Mouse (Mus musculus) ES-Bruce4 (cell line): ENCODE data around the gene Rhobtb3.

ENCODE experiments used
- CTCF ChIP-seq: IDR thresholded peaks from one replicate; pipeline ENCODE4 v1.8.1; 2011; ENCODE audit warnings: low read depth, low read length
- EP300 ChIP-seq: IDR thresholded peaks from 2 replicates; pipeline ENCODE4 v1.6.1; 2011; ENCODE audit warnings: low read depth, low read length; ENCODE audit not compliant: insufficient read depth
- POLR2A ChIP-seq: IDR thresholded peaks from one replicate; pipeline ENCODE4 v1.8.1; 2011; ENCODE audit warnings: low read length; ENCODE audit not compliant: insufficient read depth

DNA sequence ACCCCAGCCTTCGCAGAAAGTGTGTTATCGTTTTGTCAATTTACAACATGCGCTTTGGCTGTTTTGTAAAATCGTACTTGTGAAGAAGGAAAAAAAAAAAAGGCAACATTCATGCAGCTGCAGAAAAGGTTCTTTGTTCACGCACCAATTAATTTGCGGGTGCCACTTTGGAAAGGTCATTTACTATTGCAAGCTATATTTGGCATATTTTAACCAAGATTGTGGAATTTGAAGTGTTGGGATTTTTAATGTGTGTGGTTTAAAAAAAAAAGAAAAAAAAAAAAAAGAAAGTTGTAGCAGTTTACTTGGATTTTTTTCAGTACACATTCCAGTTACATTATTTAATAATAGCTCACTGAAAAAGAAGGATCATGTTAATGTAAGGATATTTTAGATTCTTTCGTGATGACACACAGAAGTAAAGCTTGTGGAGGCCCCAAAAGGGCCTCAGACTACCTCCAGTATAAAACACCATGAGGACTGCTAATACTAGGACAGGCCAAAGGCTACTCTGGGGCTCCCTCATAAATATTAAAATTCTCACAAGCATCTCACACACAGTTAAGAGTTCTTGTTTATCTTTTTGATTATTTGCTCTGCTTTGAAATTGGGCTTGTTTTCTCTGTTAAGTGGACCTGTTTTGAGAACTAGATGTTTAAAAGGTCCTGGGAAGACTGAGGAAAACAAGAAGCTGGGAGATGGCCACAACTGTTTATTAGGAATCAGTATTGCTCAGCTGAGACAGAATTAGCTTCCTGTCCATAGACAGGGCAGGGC is 507 bp upstream of the Rhobtb3 start:
- TF ChIP-seq CTCF (no peak), POLR2A (no peak), EP300 (no peak)
